Mouse (Mus musculus): ENCODE measurements at regions not wholly inside any gene's neighbourhood (a gene's known extent, or its start where the extent isn't known, plus 50 kb on each side); places are given as distances from the start of the nearest gene placed in this dataset.

- H3K36me3 ChIP-seq, result no peaks in the 10 kb centered on the region
- WGBS, result 84% methylated on average over 3 of the region's 3 CpGs
- H3K9me3 ChIP-seq (replicated peaks), result no peaks in the 10 kb centered on the region
- ATAC-seq (ENCODE audit: low FRiP score), result no peak
- H3K4me2 ChIP-seq, result no peak overlapping the region
- H3K27me3 ChIP-seq (replicated peaks), result no peaks in the 10 kb centered on the region
- no peak overlapping the region for H3K4me3 ChIP-seq (replicated peaks)
- no peak overlapping the region for H3K27ac ChIP-seq (replicated peaks)
- H3K9ac ChIP-seq (replicated peaks), result no peak overlapping the region
- no peaks in the 10 kb centered on the region for H3K4me1 ChIP-seq
Measured at GRCm38 (mm10) chr8:63587871-63588270, 364.2 kb downstream of the Sgo2b start.

DNA sequence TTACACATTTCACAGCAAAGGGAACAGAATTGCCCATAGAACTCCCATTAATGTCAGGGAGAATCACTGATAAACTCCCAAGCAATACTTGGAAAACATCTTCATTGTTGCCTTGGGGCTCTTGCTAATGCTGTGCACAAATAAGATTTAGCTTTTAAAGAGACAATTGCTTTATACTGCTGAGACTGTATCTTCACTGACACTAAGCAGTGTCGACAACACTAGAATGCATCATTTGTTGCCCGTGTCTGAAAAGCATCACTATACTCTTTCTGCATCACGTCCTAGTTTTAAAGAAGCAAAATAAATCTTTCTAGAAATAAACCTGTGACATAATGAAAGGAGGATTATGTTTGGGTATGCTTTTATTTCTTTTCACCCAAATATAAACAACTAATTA, 377.5 kb downstream of the Sgo2b start:
- no peak overlapping the region for H3K9ac ChIP-seq (replicated peaks)
- WGBS, result 40% methylated on average over 3 of the region's 3 CpGs
- H3K4me3 ChIP-seq (replicated peaks), result no peak overlapping the region
- H3K9me3 ChIP-seq (replicated peaks), result no peaks in the 10 kb centered on the region
- H3K4me1 ChIP-seq, result no peaks in the 10 kb centered on the region
- ATAC-seq (ENCODE audit: low FRiP score), result 0 out of 2 replicates have a peak, but pooled peaks have one; percentile 53
- H3K27ac ChIP-seq (replicated peaks), result no peak overlapping the region
- no peaks in the 10 kb centered on the region for H3K27me3 ChIP-seq (replicated peaks)
- H3K36me3 ChIP-seq, result no peaks in the 10 kb centered on the region
- no peak overlapping the region for H3K4me2 ChIP-seq

DNA sequence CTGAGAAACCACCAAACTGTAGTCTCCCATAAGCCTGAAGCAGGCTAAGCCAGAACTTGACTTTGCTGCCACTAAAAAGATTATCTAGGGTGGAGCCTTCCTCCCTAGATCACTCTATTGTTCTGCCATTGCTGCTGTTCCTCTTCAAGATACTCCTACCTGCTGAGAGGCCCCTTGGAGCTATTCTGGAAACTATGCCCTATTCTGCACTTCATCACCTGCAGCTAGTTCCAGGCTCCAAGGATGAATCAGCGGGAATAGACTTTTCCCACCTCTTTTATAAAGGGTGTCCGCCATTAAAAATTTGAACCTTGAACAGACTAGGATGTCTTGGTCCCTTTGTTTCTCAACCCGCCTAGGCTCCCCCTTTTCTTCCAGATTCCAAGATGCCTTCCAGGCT, 412.8 kb downstream of the Sgo2b start:
- Histone ChIP-seq H3K27ac (replicated peaks) (no peak overlapping the region), H3K36me3 (no peaks in the 10 kb centered on the region), H3K9ac (replicated peaks) (no peak overlapping the region), H3K4me2 (no peak overlapping the region), H3K27me3 (replicated peaks) (no peaks in the 10 kb centered on the region), H3K4me1 (no peaks in the 10 kb centered on the region), H3K4me3 (replicated peaks) (no peak overlapping the region), H3K9me3 (replicated peaks) (no peaks in the 10 kb centered on the region)
- no peak for ATAC-seq (ENCODE audit: low FRiP score)
- WGBS, result 88% methylated on average over 3 of the region's 3 CpGs

DNA sequence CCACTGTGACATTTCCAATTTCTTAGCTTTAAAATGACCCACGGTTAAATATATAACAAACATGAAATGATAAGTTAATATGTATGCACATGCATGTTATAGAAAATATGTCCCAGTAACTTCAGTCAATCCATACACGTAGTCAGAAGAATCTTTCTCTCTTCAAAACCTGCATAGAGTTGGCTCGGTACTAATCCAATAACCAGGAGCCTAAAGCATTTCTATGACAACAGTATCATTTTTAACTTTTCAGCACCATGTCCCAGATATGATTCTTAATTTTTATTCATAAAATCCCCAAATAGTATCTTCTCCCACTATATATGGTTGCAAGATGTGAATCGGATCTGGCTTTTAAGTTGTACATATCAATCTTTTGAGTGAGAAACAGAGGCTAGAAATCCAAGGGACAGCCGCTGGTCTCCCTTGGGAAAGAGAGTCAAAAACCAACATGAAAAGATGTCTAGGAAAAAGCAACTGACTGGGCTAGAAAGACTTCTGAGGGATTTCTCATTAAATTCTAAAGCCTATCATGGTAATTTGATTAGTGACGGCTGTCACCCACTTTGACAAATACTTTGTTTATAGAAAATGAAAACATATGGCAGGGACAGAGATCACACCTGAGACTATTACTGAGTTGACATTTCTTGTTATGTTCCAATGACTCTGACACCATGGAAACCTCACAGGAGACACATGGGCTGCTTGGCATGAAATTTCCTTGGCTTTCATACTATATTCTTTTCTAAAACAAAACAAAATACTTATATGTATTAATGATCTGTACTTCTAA, 422.1 kb downstream of the Sgo2b start:
- Histone ChIP-seq H3K27me3 (replicated peaks) (no peaks in the 10 kb centered on the region), H3K36me3 (no peaks in the 10 kb centered on the region), H3K4me1 (no peaks in the 10 kb centered on the region), H3K4me2 (no peak overlapping the region), H3K9ac (replicated peaks) (no peak overlapping the region), H3K4me3 (replicated peaks) (no peak overlapping the region), H3K27ac (replicated peaks) (no peak overlapping the region), H3K9me3 (replicated peaks) (no peaks in the 10 kb centered on the region)
- no peak for ATAC-seq (ENCODE audit: low FRiP score)
- WGBS, result 80% methylated on average over 6 of the region's 6 CpGs
